In genomic region chr3:102067306-102067705, GRCm38 (mm10) we compare ENCODE assay signal across 21 mouse cellular contexts. TPM values are rescaled to one million over a fixed set of nuclear protein-coding genes. Genes with fewer than 3 reads are reported as not detected.
DNase-seq lines count a peak whose midpoint lies in the region.
"Had no signal": no experiment of that assay in that cellular context is flagged by ENCODE, and none has a peak within 500 bp of the region (broad histone marks: within the 10 kb centered on the region; RNA-seq: fewer than 3 reads in every experiment).

No protein-coding gene starts in this region.

- no peak overlapping the region for H3K27ac ChIP-seq in heart, embryonic 10.5 days
- H3K27ac ChIP-seq: embryonic facial prominence, embryonic 13.5 days; embryonic facial prominence, embryonic 15.5 days; forebrain, embryonic 10.5 days; forebrain, embryonic 12.5 days had no signal

- peaks cover 48% of the 10 kb centered on the region for H3K4me1 ChIP-seq in heart, embryonic 10.5 days

- H3K9me3 ChIP-seq in heart, embryonic 10.5 days, result no peaks in the 10 kb centered on the region
- H3K9me3 ChIP-seq: embryonic facial prominence, embryonic 13.5 days; embryonic facial prominence, embryonic 15.5 days; forebrain, embryonic 10.5 days; forebrain, embryonic 12.5 days; G1E had no signal

- H3K27me3 ChIP-seq in heart, embryonic 10.5 days (ENCODE audit: insufficient read depth, poor library complexity, severe bottlenecking), result no peaks in the 10 kb centered on the region
- H3K27me3 ChIP-seq: embryonic facial prominence, embryonic 13.5 days; embryonic facial prominence, embryonic 15.5 days; forebrain, embryonic 12.5 days; Patski had no signal

- no peak overlapping the region for H3K4me3 ChIP-seq in heart, embryonic 10.5 days
- H3K4me3 ChIP-seq: embryonic facial prominence, embryonic 13.5 days; embryonic facial prominence, embryonic 15.5 days; erythroblast, embryonic 14.5 days; forebrain, embryonic 10.5 days; forebrain, embryonic 12.5 days had no signal

- peak; percentile 77 for DNase-seq in ES-CJ7 (ENCODE audit: low read depth, low spot score)
- DNase-seq in R1 (ENCODE audit: low read depth, low spot score), result peak; percentile 84
- no peak for DNase-seq in left cerebral cortex, adult 9 months (ENCODE audit: low spot score in 2 of 2)
- DNase-seq in layer of hippocampus, adult 11-12 months (ENCODE audit: low spot score), result no peak
- DNase-seq in heart, embryonic 10.5 days (ENCODE audit: low spot score), result no peak
- DNase-seq: adrenal gland, adult 8-10 months; adrenal gland, postnatal 25 days; cerebellum, adult 11 months; cerebellum, adult 18-20 months; cerebellum, adult 8-10 months; cerebellum, adult 9-11 months; cerebellum, postnatal 36 days; embryo, embryonic 11 days had no signal

- no peaks in the 10 kb centered on the region for H3K36me3 ChIP-seq in heart, embryonic 10.5 days
- H3K36me3 ChIP-seq: embryonic facial prominence, embryonic 13.5 days; embryonic facial prominence, embryonic 15.5 days; forebrain, embryonic 10.5 days; forebrain, embryonic 12.5 days; G1E had no signal

- whole genome bisulfite sequencing in heart, embryonic 10.5 days, result 70% methylated on average over 1 of the region's 1 CpGs

RNA-seq across cellular contexts. Expression of gene Casq2, which starts 18.9 kb away (rescaled TPM):
- 5.6 and 19.8 TPM in 2 replicates for polyA plus RNA-seq in heart, embryonic 10.5 days (2016; fragmentation: Nextera tagmentation; extraction: Ambion mirVana)
- polyA plus RNA-seq: activated CD4-positive, CD25-positive, alpha-beta regulatory T cell, adult 4 months; erythroblast, embryonic 14.5 days; forebrain, embryonic 10.5 days; G1E had no signal

RNA-seq across cellular contexts. Expression of gene Nhlh2, which starts 57.4 kb away (rescaled TPM):
- 0.27 and 0.57 TPM in 2 replicates for polyA plus RNA-seq in heart, embryonic 10.5 days (2016; fragmentation: Nextera tagmentation; extraction: Ambion mirVana)
- polyA plus RNA-seq: activated CD4-positive, CD25-positive, alpha-beta regulatory T cell, adult 4 months; erythroblast, embryonic 14.5 days; G1E; Patski had no signal

Comparison
In these comparisons a context has a peak if more than half of its experiments do, and no peak if none do; other contexts are left out.
1. DNase-seq: peak in ES-CJ7 (single experiment) and R1 (single experiment); none in left cerebral cortex, adult 9 months (0 of 2), layer of hippocampus, adult 11-12 months (single experiment) and heart, embryonic 10.5 days (single experiment).